Mouse (Mus musculus): Measurements from ENCODE around the gene Adamts8. TPM values are rescaled to one million over a fixed set of nuclear protein-coding genes. Genes with fewer than 3 reads are reported as not detected.

Gene Adamts8
- polyA plus RNA-seq, 1 experiment from 2014 or later, result 1.7 TPM

Other genes with a start within 250 kb of the Adamts8 start
- gene Adamts15, start 20.1 kb upstream of the Adamts8 start, polyA plus RNA-seq (2016; fragmentation: Nextera tagmentation; extraction: Ambion mirVana), result 16.6 and 21.9 TPM in 2 replicates
- 7.8 and 10.6 TPM in 2 replicates for gene Zbtb44, start 88.1 kb downstream of the Adamts8 start, polyA plus RNA-seq (2016; fragmentation: Nextera tagmentation; extraction: Ambion mirVana)
- gene St14, start 189.3 kb downstream of the Adamts8 start, polyA plus RNA-seq (2016; fragmentation: Nextera tagmentation; extraction: Ambion mirVana), result 7.1 and 8.1 TPM in 2 replicates